Mouse (Mus musculus): ENCODE measurements around the gene Mrps2. TPM values are rescaled to one million over a fixed set of nuclear protein-coding genes. Genes with fewer than 3 reads are reported as not detected.

The Mrps2 gene
- 49.5 and 49.6 TPM in 2 replicates for polyA plus RNA-seq (2015; fragmentation: Nextera tagmentation; extraction: Ambion mirVana)

GRCm38 (mm10) chr2:28467860-28468485 lies at the start of gene Mrps2:
Mrps2 (plus strand) TSS chr2:28468066.
- peak within 1 kb of the TSS; percentile 98 for H3K4me3 ChIP-seq
- H3K9me3 ChIP-seq: 0 out of 2 replicates have a peak, but pooled peaks cover 2% of the 10 kb centered on the region
- H3K9ac ChIP-seq (replicated peaks): peak within 1 kb of the TSS; percentile 98
- H3K27ac ChIP-seq (replicated peaks): peak within 1 kb of the TSS; percentile 23; the same call in 1 of the 2 replicates
- peak within 1 kb of the TSS; percentile 65 for H3K4me2 ChIP-seq (replicated peaks)
- under 1% methylated on average over 52 of the region's 52 CpGs for WGBS
- H3K27me3 ChIP-seq: no peaks in the 10 kb centered on the region
- ATAC-seq (replicated peaks): peak; percentile 93
- peaks cover 37% of the 10 kb centered on the region for H3K36me3 ChIP-seq
- peaks cover 18% of the 10 kb centered on the region for H3K4me1 ChIP-seq

GRCm38 (mm10) chr2:28419898-28420297 lies 48.0 kb upstream of the Mrps2 start:
- H3K4me2 ChIP-seq (replicated peaks): no peak overlapping the region
- no peak; the same call in 1 of the 2 replicates for ATAC-seq (replicated peaks)
- H3K36me3 ChIP-seq: no peaks in the 10 kb centered on the region
- no peaks in the 10 kb centered on the region for H3K9me3 ChIP-seq
- no peak overlapping the region for H3K9ac ChIP-seq (replicated peaks)
- no peaks in the 10 kb centered on the region for H3K27me3 ChIP-seq
- H3K4me3 ChIP-seq: no peak overlapping the region
- WGBS: 11% methylated on average over 4 of the region's 4 CpGs
- H3K4me1 ChIP-seq: peaks cover 18% of the 10 kb centered on the region
- no peak overlapping the region for H3K27ac ChIP-seq (replicated peaks)

- no peak overlapping the region for H3K27ac ChIP-seq (replicated peaks)
- no peak overlapping the region for H3K9ac ChIP-seq (replicated peaks)
- H3K4me2 ChIP-seq (replicated peaks): no peak overlapping the region
- no peak overlapping the region for H3K4me3 ChIP-seq
- no peaks in the 10 kb centered on the region for H3K4me1 ChIP-seq
- no peaks in the 10 kb centered on the region for H3K9me3 ChIP-seq
- no peaks in the 10 kb centered on the region for H3K27me3 ChIP-seq
- 34% methylated on average over 3 of the region's 3 CpGs for WGBS
- no peak for ATAC-seq (replicated peaks)
- H3K36me3 ChIP-seq: no peaks in the 10 kb centered on the region
Measured at GRCm38 (mm10) chr2:28423167-28423566, 44.7 kb upstream of the Mrps2 start.

- no peak for ATAC-seq (replicated peaks)
- Histone ChIP-seq H3K27ac (replicated peaks) (no peak overlapping the region), H3K27me3 (no peaks in the 10 kb centered on the region), H3K9me3 (no peaks in the 10 kb centered on the region), H3K4me2 (replicated peaks) (no peak overlapping the region), H3K9ac (replicated peaks) (no peak overlapping the region), H3K36me3 (no peaks in the 10 kb centered on the region), H3K4me3 (no peak overlapping the region), H3K4me1 (no peaks in the 10 kb centered on the region)
- WGBS: 78% methylated on average over 6 of the region's 6 CpGs
Measured at GRCm38 (mm10) chr2:28427226-28427625, 40.6 kb upstream of the Mrps2 start.

GRCm38 (mm10) chr2:28430846-28431245 lies 37.0 kb upstream of the Mrps2 start:
- Histone ChIP-seq H3K9ac (replicated peaks) (no peak overlapping the region), H3K27me3 (no peaks in the 10 kb centered on the region), H3K4me3 (no peak overlapping the region), H3K27ac (replicated peaks) (no peak overlapping the region), H3K9me3 (no peaks in the 10 kb centered on the region), H3K4me2 (replicated peaks) (no peak overlapping the region), H3K36me3 (no peaks in the 10 kb centered on the region), H3K4me1 (no peaks in the 10 kb centered on the region)
- no peak for ATAC-seq (replicated peaks)
- 72% methylated on average over 6 of the region's 6 CpGs for WGBS

- Histone ChIP-seq H3K4me3 (no peak overlapping the region), H3K36me3 (no peaks in the 10 kb centered on the region), H3K27me3 (no peaks in the 10 kb centered on the region), H3K4me1 (no peaks in the 10 kb centered on the region), H3K9ac (replicated peaks) (no peak overlapping the region), H3K27ac (replicated peaks) (no peak overlapping the region), H3K9me3 (no peaks in the 10 kb centered on the region), H3K4me2 (replicated peaks) (no peak overlapping the region)
- no peak for ATAC-seq (replicated peaks)
- WGBS: 13% methylated on average over 1 of the region's 1 CpGs
Measured at GRCm38 (mm10) chr2:28432811-28433210, 35.1 kb upstream of the Mrps2 start.

GRCm38 (mm10) chr2:28433512-28433911 lies 34.4 kb upstream of the Mrps2 start:
- no peaks in the 10 kb centered on the region for H3K4me1 ChIP-seq
- no peak overlapping the region for H3K9ac ChIP-seq (replicated peaks)
- H3K36me3 ChIP-seq: no peaks in the 10 kb centered on the region
- H3K27ac ChIP-seq (replicated peaks): no peak overlapping the region
- H3K4me2 ChIP-seq (replicated peaks): no peak overlapping the region
- ATAC-seq (replicated peaks): no peak
- no peaks in the 10 kb centered on the region for H3K9me3 ChIP-seq
- H3K27me3 ChIP-seq: no peaks in the 10 kb centered on the region
- 0% methylated on average over 1 of the region's 2 CpGs for WGBS
- H3K4me3 ChIP-seq: no peak overlapping the region

GRCm38 (mm10) chr2:28435401-28435800 lies 32.5 kb upstream of the Mrps2 start:
- H3K9ac ChIP-seq (replicated peaks): no peak overlapping the region
- no peaks in the 10 kb centered on the region for H3K4me1 ChIP-seq
- no peaks in the 10 kb centered on the region for H3K9me3 ChIP-seq
- H3K4me2 ChIP-seq (replicated peaks): no peak overlapping the region
- ATAC-seq (replicated peaks): no peak
- no peak overlapping the region for H3K4me3 ChIP-seq
- H3K27ac ChIP-seq (replicated peaks): no peak overlapping the region
- WGBS: 89% methylated on average over 11 of the region's 11 CpGs
- no peaks in the 10 kb centered on the region for H3K27me3 ChIP-seq
- H3K36me3 ChIP-seq: no peaks in the 10 kb centered on the region

GRCm38 (mm10) chr2:28440842-28441241 lies 27.0 kb upstream of the Mrps2 start:
- ATAC-seq (replicated peaks): no peak
- no peaks in the 10 kb centered on the region for H3K27me3 ChIP-seq
- no peaks in the 10 kb centered on the region for H3K36me3 ChIP-seq
- no peaks in the 10 kb centered on the region for H3K9me3 ChIP-seq
- no peak overlapping the region for H3K27ac ChIP-seq (replicated peaks)
- no peak overlapping the region for H3K4me2 ChIP-seq (replicated peaks)
- H3K9ac ChIP-seq (replicated peaks): no peak overlapping the region
- H3K4me3 ChIP-seq: no peak overlapping the region
- peaks cover 3% of the 10 kb centered on the region for H3K4me1 ChIP-seq
- WGBS: 81% methylated on average over 6 of the region's 6 CpGs

- no peaks in the 10 kb centered on the region for H3K36me3 ChIP-seq
- no peak for ATAC-seq (replicated peaks)
- H3K4me3 ChIP-seq: no peak overlapping the region
- H3K9me3 ChIP-seq: no peaks in the 10 kb centered on the region
- H3K4me1 ChIP-seq: peaks cover 17% of the 10 kb centered on the region
- no peak overlapping the region for H3K27ac ChIP-seq (replicated peaks)
- WGBS: 93% methylated on average over 4 of the region's 4 CpGs
- H3K9ac ChIP-seq (replicated peaks): no peak overlapping the region
- no peaks in the 10 kb centered on the region for H3K27me3 ChIP-seq
- no peak overlapping the region for H3K4me2 ChIP-seq (replicated peaks)
Measured at GRCm38 (mm10) chr2:28445082-28445481, 22.8 kb upstream of the Mrps2 start.

- Histone ChIP-seq H3K4me2 (replicated peaks) (peak overlapping the region; percentile 97), H3K27ac (replicated peaks) (peak overlapping the region; percentile 74), H3K4me1 (peaks cover 17% of the 10 kb centered on the region), H3K27me3 (no peaks in the 10 kb centered on the region), H3K9ac (replicated peaks) (peak overlapping the region; percentile 69), H3K36me3 (0 out of 2 replicates have a peak, but pooled peaks cover 2% of the 10 kb centered on the region), H3K9me3 (no peaks in the 10 kb centered on the region), H3K4me3 (peak overlapping the region; percentile 80)
- WGBS: 4% methylated on average over 5 of the region's 5 CpGs
- peak; percentile 27; the same call in 1 of the 2 replicates for ATAC-seq (replicated peaks)
Measured at GRCm38 (mm10) chr2:28446181-28446514, 21.7 kb upstream of the Mrps2 start.

GRCm38 (mm10) chr2:28446515-28447314 lies 21.2 kb upstream of the Mrps2 start, which contains the start of gene Ppp1r26:
Ppp1r26 (plus strand) TSS chr2:28446800.
- peak within 1 kb of the TSS; percentile 97 for H3K4me2 ChIP-seq (replicated peaks)
- peak within 1 kb of the TSS; percentile 80 for H3K4me3 ChIP-seq
- peaks cover 7% of the 10 kb centered on the region; the same call in 1 of the 2 replicates for H3K36me3 ChIP-seq
- peak within 1 kb of the TSS; percentile 74 for H3K27ac ChIP-seq (replicated peaks)
- no peaks in the 10 kb centered on the region for H3K27me3 ChIP-seq
- peak within 1 kb of the TSS; percentile 69 for H3K9ac ChIP-seq (replicated peaks)
- ATAC-seq (replicated peaks): peak; percentile 69
- under 1% methylated on average over 109 of the region's 118 CpGs for WGBS
- H3K9me3 ChIP-seq: no peaks in the 10 kb centered on the region
- H3K4me1 ChIP-seq: peaks cover 17% of the 10 kb centered on the region

All from forebrain, embryonic 15.5 days (tissue).